Mouse (Mus musculus): Measurements from ENCODE around the gene Slit3.
A peak's percentile ranks its signal among the peaks of the same experiment; 100 is the strongest.

Gene Slit3

DNA sequence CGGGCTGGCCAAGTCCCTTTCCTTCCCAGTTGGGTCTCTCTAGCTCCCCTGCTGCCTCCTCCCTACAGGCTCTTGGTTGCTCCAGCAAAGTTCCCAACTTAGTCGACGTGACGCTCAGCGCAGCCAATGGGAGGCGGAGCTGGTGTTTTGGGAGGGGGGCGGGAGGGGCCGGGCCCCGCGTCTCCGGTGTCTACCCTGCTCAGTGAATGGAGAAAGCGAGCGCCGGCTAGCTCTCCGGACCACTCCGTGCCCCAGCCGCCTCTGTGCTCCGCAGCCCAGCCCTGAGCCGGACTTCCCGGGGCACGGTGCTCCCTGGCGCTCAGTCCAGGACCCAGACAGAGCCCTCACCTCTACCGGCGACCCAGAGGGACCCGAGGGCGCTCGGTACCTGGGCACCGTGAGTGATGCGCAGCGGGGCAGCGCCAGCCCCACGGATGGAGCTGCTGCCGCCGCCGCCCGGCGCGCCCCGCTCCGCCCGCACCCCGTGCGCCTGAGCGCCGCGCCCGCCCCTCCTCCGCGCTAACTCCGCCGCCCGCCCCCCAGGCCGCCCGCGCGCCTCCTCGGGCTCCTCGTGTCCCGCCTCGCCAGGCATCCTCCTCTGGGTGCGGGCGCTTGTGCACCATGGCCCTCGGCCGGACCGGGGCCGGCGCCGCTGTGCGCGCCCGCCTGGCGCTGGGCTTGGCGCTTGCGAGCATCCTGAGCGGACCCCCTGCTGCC is at the start of gene Slit3:
Slit3 (plus strand) TSS at position 331 of the 717 bp plus-strand sequence.
- DNase-seq: peak; percentile 61

DNA sequence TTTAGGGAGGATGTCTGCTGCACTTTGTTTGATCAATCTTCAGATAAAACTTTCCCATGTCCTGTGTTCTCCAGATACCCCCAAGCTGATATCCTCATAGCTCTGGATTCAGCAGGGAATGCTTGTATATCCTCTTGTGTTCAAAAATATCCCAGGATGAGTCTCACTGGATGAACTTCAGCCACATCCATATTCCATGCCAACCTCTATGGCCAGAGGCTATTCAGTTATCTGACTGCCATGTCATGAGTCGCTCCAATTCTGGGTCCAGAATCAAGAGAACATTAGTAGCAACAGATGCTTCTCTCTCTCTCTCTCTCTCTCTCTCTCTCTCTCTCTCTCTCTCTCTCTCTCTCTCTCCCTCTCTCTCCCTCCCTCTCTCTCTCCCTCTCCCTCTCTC is 49.6 kb upstream of the Slit3 start:
- no peak for DNase-seq

DNA sequence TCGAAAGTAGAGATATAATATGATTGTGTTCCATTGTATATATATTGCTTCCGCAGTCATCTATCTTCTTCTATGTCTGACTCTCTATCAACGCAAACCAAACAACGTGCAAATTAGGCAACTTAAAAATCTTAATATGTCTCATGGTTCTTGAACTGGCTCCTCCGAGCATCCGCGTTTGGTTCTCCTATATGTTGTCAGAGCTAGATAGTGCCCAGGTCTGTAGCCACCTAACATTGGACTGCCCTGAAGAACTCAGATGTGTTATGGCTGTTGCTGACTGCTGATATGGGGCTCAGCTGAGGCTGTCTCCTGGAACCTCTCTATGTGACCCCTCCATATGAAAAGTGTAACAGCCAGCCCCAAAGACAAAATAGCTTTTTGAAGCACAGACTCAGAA is 45.6 kb upstream of the Slit3 start:
- no peak for DNase-seq

DNA sequence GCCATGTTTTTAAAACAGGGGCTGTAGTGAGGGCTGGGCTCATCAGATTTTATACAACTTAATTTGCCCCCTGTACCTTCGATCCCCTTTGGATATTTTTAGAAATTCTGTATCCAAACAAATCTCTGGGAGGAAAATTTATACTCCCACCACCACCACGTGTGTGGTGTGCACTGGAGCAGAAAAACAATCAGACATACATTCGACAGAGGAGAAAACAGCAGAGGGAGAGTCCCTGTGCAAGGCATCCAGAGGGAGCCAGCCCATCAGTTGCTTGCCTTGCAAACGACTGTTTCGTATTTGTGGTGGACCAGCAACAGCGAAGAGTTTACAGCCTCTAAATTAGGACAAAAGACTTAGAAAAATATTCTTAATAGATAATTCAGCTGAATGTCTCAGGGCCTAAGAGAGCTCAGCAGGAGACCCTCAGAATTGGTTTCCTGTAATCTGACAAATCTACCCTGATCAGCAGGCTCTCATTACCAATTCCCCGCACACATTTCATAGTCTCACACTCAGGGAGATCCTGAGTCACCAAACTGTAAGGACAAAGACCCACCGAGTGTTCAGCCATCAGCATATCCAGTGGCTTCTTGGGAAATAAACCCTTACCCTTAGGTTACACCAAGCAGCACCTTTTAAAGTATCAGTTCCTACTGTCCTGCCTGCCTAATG is 40.4 kb upstream of the Slit3 start:
- DNase-seq: no peak

DNA sequence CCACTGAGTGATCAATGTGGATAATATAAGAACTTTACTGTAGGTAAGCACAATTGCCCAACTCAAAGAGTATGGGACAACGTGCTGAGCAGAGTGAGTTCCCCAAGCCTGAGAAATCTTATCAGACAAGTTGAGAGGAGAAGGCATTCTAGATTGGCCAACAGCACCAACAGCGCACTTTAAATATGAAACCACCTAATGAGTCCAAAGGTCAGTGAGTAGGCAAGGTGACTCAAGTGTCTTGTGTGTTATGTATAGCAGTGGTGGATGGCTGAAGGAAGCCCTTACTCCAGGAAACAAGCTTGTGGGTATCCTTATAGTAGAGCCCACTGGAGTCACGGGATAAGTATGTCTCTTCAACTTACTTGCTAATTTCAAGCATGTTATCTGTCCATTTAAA is 38.7 kb upstream of the Slit3 start:
- no peak for DNase-seq

DNA sequence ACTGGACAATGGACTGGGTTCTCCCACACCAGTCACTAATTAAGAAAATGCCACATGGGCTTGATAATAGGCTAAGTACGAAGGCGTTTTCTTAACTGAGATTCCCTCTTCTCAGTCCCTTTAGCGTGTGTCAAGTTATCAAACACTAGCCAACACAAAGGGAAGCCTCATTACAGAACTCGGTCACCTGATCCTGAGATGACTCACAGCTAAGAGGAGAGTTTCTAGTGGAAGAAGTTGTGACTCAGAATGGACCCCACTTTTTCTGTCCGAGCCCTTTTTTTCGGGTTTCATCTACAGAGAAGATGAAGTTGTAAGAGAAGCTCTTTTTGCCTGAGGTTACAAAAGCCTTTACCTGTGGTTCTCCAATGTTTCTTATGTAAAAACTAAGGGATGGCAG is 38.0 kb upstream of the Slit3 start:
- DNase-seq: no peak

DNA sequence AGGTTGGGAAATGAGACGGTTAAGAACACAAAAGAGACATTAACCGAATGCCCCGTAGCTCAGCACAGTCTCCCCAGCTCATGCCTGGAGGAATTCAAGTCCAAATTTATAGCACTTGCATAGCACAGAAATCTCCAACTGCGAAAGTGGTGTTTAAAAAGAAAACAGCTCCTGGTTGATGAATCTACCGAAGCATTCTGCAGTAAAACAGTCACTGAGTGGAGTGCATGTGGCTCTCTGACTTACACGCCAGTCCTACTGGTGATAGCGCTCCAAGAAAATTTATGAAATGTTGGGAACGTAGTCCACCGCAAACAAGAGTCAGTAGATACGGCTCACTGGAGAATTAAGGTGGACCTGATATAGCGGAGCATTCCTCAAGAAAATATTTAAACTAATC is 35.7 kb upstream of the Slit3 start:
- no peak for DNase-seq

DNA sequence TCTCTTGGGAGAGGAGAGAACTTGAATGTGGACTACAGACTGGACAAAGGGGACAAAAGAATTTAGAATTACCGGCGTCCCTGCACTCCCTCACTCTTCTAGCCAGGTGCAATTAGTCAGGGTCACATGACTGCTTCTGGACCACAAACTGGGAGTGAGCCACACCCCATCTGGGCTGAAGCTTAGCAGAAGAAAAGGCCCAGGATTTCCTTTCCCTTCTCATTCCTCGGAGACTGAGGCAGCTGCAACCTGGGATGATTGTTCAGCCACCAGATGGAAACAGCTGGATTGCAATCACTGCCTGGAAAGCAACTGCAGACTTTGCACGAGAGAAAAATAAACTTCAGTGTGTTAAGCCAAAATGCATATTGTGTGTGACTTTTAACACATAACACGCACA is 35.0 kb upstream of the Slit3 start:
- DNase-seq: no peak

DNA sequence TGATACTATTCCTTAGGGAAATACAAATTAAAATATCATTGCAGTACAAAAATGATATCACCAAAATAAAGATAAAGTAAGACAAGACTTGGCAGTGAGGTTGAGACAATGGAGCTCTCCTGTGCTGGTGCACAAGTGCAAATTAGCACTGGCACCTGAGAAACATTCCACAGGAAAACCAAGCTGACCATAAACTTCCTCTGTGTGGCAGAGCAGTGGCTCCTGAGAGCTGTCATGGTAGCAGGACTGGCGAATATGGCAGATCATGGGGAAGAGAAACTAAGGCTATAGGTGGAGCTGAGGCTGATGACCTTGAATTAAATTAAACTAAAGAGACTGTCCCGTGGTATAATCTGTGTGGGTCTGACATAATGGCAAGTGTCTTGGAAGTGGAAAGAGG is 33.6 kb upstream of the Slit3 start:
- no peak for DNase-seq

DNA sequence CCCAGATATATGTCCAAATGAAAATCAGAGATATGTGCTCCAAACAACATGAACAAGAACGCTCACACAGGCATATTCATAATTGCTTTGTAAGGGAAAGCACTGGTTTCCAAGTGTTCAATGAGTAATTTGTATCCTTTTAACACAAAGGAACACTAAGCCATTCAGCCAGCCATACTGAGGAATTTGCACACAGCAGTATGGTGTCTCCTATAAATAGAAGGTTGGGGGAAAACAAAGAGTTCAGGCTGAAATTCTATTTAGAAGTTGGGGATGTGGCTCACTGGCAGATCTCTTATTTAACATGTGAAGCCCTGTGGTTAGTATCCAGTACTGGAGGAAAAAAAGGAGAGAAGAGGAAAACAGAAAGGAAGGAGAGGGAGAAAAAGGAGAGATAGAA is 32.9 kb upstream of the Slit3 start:
- no peak for DNase-seq

DNA sequence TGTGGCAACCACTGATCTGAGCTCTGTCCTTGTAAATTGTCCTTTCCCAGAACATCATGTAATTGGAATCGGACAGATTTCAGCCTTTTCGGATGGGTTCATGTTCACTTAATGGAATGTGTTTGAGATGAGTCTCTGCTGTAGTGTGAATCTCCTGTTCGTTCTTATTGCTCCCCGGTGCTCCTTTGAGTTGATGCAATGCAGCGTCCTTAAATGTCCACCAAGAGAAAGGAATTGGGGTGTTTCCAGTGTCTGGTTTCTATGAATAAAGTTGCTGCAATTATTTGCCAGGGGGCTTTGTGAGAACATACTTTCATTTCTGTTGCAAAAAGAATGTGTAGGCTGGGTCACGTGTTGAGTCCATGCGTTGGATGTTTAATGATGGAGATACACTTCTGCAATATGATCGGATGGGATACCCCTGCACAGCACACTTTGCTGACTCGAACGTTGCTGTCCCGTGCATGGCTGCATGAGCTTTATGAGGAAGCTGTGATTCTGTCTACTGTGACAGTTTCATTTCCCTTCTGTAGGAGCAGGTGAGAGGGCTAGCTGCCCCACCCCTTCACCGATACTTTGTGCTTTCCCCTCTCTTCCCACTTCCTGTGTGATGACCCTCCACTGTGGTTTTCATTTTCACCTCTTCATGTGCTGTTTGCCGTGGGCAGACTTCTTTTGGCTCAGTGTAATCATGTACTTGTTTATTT is 30.2 kb upstream of the Slit3 start:
- DNase-seq: no peak

DNA sequence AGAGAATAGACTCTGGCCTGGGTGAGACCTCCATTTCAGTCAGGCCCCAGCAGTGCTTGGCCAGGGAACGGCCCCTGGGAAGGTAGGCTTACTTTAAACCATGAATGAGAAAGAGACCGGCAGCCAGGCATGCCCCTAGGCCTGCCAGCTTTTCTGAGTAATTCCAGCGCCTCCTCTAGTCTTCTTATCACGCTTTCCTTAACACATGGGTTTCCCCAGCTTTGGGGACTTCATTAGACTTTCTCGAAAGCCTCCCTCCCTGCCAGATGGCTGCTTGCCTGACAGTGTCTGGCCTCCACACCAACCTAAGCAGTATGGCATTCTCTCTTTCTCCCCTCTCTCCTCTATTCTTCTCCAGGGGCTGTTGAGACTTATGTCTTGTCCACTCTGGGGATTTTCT is 24.5 kb upstream of the Slit3 start:
- no peak for DNase-seq

DNA sequence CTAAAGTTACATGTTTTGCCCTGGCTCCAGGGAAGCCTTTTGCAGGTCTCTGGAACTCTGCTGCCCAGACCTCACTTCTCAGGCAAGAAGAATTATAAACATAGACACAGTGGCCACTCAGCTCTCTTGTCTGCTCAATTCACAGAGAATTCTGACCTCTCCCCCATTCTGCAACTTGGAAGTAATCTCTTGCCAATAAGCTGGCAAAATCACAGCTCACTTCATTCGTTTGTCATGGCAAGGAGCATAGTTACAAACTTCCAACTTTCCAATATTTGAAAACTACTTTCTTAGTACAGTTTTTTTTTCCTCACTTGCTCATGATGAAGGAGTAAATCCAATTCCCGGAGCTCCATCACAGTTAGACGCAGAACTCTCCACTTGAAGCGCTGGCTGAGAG is 11.2 kb upstream of the Slit3 start:
- DNase-seq: no peak

DNA sequence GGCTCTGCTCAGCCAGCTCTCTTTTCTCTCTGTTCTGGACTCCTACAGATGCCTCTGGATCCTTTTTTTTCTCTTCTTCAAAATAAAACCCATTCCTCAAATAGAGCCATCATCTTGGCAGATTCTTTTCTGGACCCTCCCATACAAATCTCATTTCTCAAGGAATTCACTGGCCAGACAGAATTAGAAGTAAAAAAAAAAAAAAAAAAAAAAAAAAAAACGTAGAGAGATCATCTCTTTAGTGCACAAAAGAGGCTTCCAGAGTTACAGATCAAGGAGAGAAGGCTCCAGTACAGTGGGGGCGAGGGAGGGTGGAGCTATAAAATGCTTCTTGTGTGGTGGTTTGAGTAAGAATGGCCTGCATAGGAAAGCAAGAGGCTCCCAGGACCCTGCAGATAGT is 10.2 kb upstream of the Slit3 start:
- DNase-seq: no peak

DNA sequence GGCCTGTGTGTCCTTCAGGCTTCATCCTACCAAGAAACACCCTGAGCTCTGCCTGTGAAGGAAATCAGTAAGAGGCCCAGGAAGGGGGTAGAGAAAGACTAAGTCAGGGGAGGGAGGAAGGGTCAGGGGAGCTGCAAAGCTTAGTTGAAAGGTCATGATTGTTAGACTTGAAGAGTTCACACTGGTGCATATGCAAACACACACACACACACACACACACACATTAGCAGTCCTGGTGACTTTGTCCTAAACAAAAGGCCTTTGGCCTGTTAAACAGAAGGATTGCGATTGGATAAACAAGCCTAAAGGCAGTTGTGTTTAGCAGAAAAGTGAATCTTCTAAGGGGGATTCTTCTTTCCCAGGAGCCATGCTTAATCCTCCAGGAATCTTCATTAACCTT is 7.7 kb upstream of the Slit3 start:
- DNase-seq: no peak

DNA sequence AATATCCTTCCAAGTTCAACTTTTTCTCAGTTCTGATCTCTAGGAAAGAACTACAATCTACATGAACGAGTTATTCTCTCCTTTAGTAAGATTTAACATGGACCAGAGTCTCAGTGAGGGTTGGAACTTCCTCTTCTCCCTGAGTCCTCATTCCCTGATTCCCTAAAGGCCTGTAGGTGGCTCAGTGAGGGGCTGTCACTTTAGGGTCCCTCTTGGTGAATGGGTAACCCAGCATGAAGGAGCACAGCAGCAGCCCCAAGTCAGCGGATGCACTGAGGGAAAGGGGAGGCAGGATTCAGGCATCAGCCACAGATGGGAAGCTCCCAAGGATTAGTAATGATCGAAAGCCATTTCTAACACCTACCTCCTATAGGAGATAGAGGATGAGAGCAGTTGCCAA is 4.6 kb upstream of the Slit3 start:
- no peak for DNase-seq

DNA sequence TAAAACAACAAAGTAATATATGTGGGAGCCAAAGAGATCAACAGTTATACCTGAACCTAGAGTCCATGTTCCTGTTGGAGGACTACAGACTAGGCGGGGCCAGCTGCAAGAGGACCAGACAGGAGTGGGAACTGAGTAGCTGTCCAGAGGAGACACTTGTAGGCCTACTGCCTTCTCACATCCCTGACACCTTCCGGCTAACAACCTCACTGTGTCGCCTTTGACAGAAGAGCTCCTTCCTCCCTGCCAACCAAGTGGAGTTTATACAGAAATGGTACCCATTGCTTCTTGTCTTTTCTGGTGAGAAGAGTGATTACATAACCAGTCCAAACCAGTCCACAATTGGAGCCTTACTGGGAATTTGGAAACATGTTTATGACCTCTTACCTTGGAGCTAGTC is 3.2 kb upstream of the Slit3 start:
- DNase-seq: no peak

DNA sequence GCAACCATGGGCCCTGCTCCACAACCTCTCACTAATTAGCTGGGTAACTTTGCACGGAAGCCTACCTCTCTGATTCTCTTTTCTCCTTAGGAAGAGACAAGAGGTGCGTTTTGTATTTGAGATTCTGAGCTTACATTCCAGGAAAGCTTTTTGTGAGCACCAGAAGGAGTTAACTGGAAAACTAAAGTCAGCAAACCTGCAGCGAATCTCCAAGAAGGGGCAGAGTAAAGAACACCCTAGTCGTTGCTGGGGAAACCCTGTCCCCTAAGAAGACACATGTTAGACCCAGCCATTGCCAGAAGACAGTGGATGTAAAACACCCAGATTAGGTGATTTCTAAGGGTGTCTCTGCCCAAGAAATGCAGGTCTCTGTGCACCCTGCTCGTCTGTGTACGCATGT is 2.3 kb upstream of the Slit3 start:
- no peak for DNase-seq

DNA sequence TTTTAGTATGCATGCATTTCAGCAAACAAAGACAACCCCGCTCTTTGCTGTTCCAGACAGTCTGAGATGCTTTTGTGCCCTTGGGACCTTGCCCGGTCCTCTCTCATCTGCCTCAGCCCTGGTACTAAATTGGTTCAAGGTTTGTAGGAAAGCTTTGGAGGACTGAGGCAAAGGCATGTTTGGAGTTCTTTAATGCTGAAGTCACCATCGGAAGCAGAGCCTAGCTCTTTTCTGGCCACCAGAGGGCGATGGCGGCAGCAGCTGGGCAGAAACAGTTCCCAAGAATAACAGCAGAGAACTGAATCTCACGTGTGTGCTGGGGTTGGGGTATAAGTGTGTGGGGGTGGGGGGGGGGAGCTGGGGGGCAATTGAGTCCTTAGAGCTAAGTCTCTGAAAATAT is 1.7 kb upstream of the Slit3 start:
- peak; percentile 63 for DNase-seq

DNA sequence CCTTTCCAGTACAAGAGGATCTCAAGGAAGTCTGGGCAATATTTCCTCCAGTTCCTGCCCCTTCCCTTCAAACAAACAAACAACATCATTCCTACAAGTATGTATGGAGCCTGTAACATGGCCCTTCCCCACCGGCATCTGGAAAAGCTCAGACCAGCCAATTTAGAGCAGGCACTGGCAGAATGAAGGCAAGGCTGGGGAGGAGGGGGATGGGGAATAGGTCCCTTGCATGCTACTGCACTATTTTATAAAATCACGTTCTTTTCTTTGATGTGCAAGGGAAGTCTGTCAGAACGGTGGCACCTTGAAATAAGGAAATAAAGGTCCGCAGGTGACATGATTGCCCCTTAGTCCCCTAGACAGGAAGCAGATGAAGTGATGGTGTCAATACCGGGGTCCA is 948 bp upstream of the Slit3 start:
- DNase-seq: peak; percentile 25

DNA sequence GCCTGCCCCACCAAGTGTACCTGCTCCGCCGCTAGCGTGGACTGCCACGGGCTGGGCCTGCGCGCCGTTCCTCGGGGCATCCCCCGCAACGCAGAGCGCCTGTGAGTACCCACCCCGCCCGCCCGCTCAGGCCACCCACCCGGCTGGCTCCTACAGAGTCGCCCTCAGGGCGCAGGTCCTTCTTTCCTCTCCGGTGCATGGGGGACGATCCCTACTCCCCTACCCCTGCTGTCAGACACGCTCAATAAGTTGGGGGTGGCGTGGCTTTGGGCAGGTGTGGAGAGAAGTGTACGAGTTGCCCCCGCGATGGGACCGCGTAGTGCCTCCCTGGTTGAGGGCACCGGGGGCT is 561 bp downstream of the Slit3 start:
- peak; percentile 49 for DNase-seq

DNA sequence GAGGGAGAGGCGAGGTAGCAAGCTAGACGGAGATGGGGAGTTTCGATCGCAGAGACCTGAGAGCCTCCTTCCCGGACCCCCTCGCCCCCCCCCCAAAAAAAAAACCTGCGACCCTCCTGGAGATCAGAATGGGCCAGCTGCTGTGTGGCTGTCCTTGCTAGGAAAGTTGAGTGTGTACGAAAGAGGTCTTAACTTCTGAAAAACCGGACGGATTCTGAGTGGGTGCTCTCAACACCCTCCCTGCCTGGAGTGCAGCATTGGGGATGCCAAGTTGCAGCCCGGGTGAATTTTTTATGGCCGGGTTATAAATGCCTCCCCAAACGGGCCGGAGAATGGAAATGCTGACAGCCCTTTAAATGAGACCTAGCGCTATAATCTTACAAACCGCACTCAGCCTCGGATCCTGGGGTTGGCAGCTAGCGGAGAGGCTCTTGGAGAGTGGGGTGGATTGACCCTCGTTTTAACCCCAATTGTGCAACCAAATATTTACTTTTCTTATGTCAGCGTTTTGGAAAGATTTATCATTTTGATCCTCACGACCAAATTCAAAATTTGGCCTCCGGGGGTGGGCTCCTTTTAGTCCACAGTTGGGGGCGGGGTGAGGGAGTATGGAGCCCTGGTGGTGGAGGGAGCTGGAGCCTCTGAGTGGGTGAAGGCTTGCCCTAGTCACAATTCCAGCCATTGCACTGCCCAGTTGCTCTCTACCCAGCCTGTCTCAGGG is 1.2 kb downstream of the Slit3 start:
- DNase-seq: peak; percentile 39

DNA sequence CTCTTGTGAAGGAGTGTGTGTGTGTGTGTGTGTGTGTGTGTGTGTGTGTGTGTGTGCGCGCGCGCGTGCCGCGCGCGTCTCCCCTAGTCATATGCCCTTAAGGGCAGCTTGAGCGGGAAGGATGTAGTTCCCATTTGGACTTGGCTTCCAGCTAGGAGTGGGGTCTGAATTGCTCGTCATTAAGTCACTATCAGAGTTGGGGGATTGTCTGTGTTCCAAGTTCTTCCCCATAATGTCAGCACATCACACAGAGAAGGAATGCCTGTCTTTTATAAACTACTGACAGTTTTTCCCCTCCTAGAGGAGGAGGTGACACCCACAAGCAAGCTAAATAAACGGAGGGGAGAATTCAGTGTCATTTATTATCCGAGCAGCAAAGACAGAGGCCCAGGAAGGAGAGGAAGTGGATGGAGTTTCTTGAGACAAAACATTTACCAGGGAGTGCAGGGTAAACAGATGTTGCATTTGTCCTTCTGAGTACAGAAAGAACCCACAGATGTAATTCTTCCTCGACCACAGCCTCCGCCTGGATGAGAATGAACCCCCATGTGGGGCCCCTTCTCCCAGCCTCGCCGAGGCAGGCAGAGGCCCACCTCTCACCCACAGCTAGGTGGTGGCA is 3.6 kb downstream of the Slit3 start:
- DNase-seq: no peak
